Mouse (Mus musculus): ENCODE measurements around the gene Tex45.

DNA sequence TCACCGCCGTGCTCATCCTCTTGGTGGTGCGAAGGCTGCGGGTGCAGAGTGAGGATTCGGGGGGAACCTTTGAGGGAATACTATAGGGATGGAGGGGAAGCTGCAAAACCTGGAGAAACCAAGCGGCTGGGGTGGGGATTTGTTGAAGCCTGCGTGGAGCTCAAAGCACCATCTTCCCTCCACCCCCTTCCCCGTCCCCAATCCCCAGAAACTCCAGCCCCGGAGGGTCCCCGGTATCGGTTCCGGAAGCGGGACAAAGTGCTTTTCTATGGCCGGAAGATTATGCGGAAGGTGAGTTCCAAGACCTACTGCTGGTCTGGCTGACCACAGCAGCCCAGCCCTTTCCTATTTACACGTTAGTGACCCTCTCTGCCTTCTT lies 46.4 kb downstream of the Tex45 start:
- TF ChIP-seq TBP (conservative IDR thresholded peaks at IDR 0.05; ENCODE audit: low read depth, low read length) (no peak), MYC (IDR thresholded peaks at IDR 0.05; ENCODE audit: low read depth, low read length) (no peak; the same call in 1 of the 2 replicates), CTCF (conservative IDR thresholded peaks at IDR 0.05 in 1 of 2, IDR thresholded peaks at IDR 0.05 in 1 of 2; ENCODE audit: low read depth in 2 of 2, low read length in 2 of 2) (no peak), POLR2A (IDR thresholded peaks at IDR 0.05; ENCODE audit: low read depth, low read length) (no peak; the same call in 1 of the 2 replicates), MEF2A (IDR thresholded peaks at IDR 0.05; ENCODE audit: borderline replicate concordance, low read depth, low read length) (no peak), E2F4 (IDR thresholded peaks at IDR 0.05; ENCODE audit: insufficient replicate concordance, low read depth, low read length) (no peak)
